Mouse (Mus musculus) myocyte (in vitro differentiated cells): ENCODE measurements around the gene Rapgef5. TPM values are rescaled to one million over a fixed set of nuclear protein-coding genes. Genes with fewer than 3 reads are reported as not detected.

Experiments used
- H3K27me3 ChIP-seq: one replicate; pipeline ENCODE4 v1.6.1; 2011; ENCODE audit not compliant: control insufficient read depth, insufficient read depth, insufficient read length
- H3K36me3 ChIP-seq: one replicate; pipeline ENCODE4 v1.6.1; 2011; ENCODE audit not compliant: control insufficient read depth, insufficient read depth
- H3K4me2 ChIP-seq: one replicate; pipeline ENCODE4 v1.6.1; 2011; ENCODE audit warnings: low read depth, control low read depth
- H3K4me3 ChIP-seq: one replicate; pipeline ENCODE4 v1.5.1; 2011; ENCODE audit warnings: mild to moderate bottlenecking, control low read depth, moderate library complexity
- H3K79me2 ChIP-seq: one replicate; pipeline ENCODE4 v1.6.1; 2011; ENCODE audit not compliant: control insufficient read depth, insufficient read depth
- H3ac ChIP-seq: one replicate; pipeline ENCODE4 v1.6.1; 2011; ENCODE audit not compliant: control insufficient read depth, insufficient read length
- CEBPB ChIP-seq: IDR thresholded peaks from 2 replicates; pipeline ENCODE4 v1.6.1; 2011; ENCODE audit warnings: mild to moderate bottlenecking, moderate library complexity; ENCODE audit not compliant: poor library complexity, insufficient read depth, severe bottlenecking
- E2F4 ChIP-seq: IDR thresholded peaks from one replicate; pipeline ENCODE4 v1.6.1; 2011; ENCODE audit warnings: mild to moderate bottlenecking, control low read depth, moderate library complexity; ENCODE audit not compliant: insufficient read depth
- MAX ChIP-seq: IDR thresholded peaks from one replicate; pipeline ENCODE4 v1.6.1; 2011; ENCODE audit warnings: low read depth, mild to moderate bottlenecking, control low read depth
- MYOD1 ChIP-seq, 3 experiments: IDR thresholded peaks; one replicate each; pipeline ENCODE4 v1.6.1; 2011; ENCODE audit warnings: control low read depth in 2 of 3, low read depth in 2 of 3, mild to moderate bottlenecking in 2 of 3, moderate library complexity in 1 of 3; ENCODE audit not compliant: insufficient read length in 2 of 3, control insufficient read depth in 1 of 3
- MYOG ChIP-seq, 3 experiments: IDR thresholded peaks; one replicate each; pipeline ENCODE4 v1.6.1; 2011; ENCODE audit warnings: control low read depth in 2 of 3, low read depth in 2 of 3, mild to moderate bottlenecking in 2 of 3; ENCODE audit not compliant: insufficient read length in 2 of 3, control insufficient read depth in 1 of 3, insufficient read depth in 1 of 3
- POLR2A ChIP-seq: IDR thresholded peaks from one replicate; pipeline ENCODE4 v1.6.1; 2011; ENCODE audit warnings: low read depth, mild to moderate bottlenecking, control low read depth, moderate library complexity; ENCODE audit not compliant: insufficient read length
- POLR2AphosphoS2 ChIP-seq: IDR thresholded peaks from one replicate; pipeline ENCODE4 v1.6.1; 2011; ENCODE audit warnings: low read depth, control low read depth; ENCODE audit not compliant: insufficient read length
- REST ChIP-seq: IDR thresholded peaks from one replicate; pipeline ENCODE4 v1.6.1; 2011; ENCODE audit warnings: mild to moderate bottlenecking, control low read depth, moderate library complexity; ENCODE audit not compliant: insufficient read depth, insufficient read length
- SRF ChIP-seq: IDR thresholded peaks from one replicate; pipeline ENCODE4 v1.6.1; 2011; ENCODE audit warnings: low read depth; ENCODE audit not compliant: control insufficient read depth, insufficient read length
- TCF12 ChIP-seq: IDR thresholded peaks from one replicate; pipeline ENCODE4 v1.6.1; 2011; ENCODE audit warnings: mild to moderate bottlenecking, control low read depth; ENCODE audit not compliant: poor library complexity, insufficient read depth, severe bottlenecking
- TCF3 ChIP-seq: IDR thresholded peaks from one replicate; pipeline ENCODE4 v1.6.1; 2011; ENCODE audit warnings: low read depth, control low read depth; ENCODE audit not compliant: insufficient read length
- USF1 ChIP-seq: IDR thresholded peaks from one replicate; pipeline ENCODE4 v1.6.1; 2011; ENCODE audit warnings: low read depth, mild to moderate bottlenecking, control low read depth, moderate library complexity
- polyA plus RNA-seq: library from polyadenylated mRNA; unstranded; fragments of >200 nt; fragmentation: generic; extraction: Trizol; gene quantifications from one replicate; pipeline ENCODE4 v1.2.1, GENCODE M21; 2012; ENCODE audit warnings: missing spikeins

The Rapgef5 gene
- polyA plus RNA-seq, 1 experiment = 0.01 TPM

DNA sequence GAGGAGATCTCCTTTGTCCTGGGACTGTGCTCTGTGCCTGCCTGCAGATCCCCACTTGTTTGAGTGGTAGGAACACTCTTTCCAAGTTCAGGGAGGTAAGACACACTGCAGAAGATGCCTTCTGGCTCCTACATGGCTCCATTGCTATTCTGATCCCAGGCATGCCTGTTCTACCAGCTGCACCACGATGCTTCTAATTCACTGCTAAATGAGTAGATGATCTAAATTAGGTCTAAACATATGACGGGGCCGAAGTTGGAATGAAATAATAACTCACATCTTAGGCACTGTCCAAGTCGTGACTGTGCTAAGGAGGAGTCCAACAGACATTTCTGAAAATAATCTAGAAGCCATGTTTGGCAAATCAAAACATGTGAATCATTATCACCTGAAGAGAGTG lies 68.0 kb downstream of the Rapgef5 start:
- no peak overlapping the region for H3K4me3 ChIP-seq
- TF ChIP-seq POLR2A = no peak
- no peak for TF ChIP-seq MAX
- TF ChIP-seq TCF12 = no peak
- TF ChIP-seq E2F4 = no peak
- no peak for TF ChIP-seq SRF
- TF ChIP-seq USF1 = no peak
- no peak for TF ChIP-seq POLR2AphosphoS2
- TF ChIP-seq REST = no peak
- no peak for TF ChIP-seq MYOG (IDR thresholded peaks at IDR 0.05; ENCODE audit: control insufficient read depth in 1 of 3, insufficient read depth in 1 of 3, insufficient read length in 2 of 3, low read depth in 2 of 3)
- TF ChIP-seq TCF3 = no peak
- TF ChIP-seq MYOD1 (IDR thresholded peaks at IDR 0.05; ENCODE audit: control insufficient read depth in 1 of 3, insufficient read length in 2 of 3, low read depth in 2 of 3) = no peak
- no peak for TF ChIP-seq CEBPB

DNA sequence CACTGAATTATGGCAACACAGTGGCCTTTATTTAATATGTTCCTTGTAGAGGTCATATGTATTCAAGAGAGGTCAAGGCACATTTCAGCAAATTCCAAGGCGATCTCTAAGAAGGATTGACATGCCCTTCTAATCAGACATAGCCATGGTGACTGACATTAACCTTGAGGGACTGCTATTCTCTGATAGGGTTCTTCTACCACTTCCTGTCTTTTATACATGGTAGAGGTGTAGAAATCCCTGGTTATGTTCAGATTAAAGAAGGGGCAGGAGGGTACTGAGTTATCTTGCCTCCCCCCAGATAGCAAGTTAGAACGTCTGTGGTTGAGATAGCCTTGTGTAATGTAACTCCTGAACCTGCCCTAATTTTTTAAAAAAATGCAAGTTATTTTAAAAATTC lies 69.1 kb downstream of the Rapgef5 start:
- Histone ChIP-seq H3ac (no peak overlapping the region), H3K4me2 (no peak overlapping the region), H3K27me3 (no peaks in the 10 kb centered on the region), H3K79me2 (no peaks in the 10 kb centered on the region), H3K4me3 (no peak overlapping the region), H3K36me3 (no peaks in the 10 kb centered on the region)
- no peak for TF ChIP-seq SRF
- no peak for TF ChIP-seq CEBPB
- TF ChIP-seq E2F4 = no peak
- no peak for TF ChIP-seq REST
- TF ChIP-seq USF1 = no peak
- TF ChIP-seq MAX = no peak
- no peak for TF ChIP-seq MYOG (IDR thresholded peaks at IDR 0.05; ENCODE audit: control insufficient read depth in 1 of 3, insufficient read depth in 1 of 3, insufficient read length in 2 of 3, low read depth in 2 of 3)
- TF ChIP-seq POLR2A = no peak
- TF ChIP-seq MYOD1 (IDR thresholded peaks at IDR 0.05; ENCODE audit: control insufficient read depth in 1 of 3, insufficient read length in 2 of 3, low read depth in 2 of 3) = no peak

More for the DNA sequence above, 68.0 kb downstream of the Rapgef5 start:
- Histone ChIP-seq H3K4me2 (no peak overlapping the region), H3K79me2 (no peaks in the 10 kb centered on the region), H3ac (no peak overlapping the region), H3K36me3 (no peaks in the 10 kb centered on the region), H3K27me3 (no peaks in the 10 kb centered on the region)

DNA sequence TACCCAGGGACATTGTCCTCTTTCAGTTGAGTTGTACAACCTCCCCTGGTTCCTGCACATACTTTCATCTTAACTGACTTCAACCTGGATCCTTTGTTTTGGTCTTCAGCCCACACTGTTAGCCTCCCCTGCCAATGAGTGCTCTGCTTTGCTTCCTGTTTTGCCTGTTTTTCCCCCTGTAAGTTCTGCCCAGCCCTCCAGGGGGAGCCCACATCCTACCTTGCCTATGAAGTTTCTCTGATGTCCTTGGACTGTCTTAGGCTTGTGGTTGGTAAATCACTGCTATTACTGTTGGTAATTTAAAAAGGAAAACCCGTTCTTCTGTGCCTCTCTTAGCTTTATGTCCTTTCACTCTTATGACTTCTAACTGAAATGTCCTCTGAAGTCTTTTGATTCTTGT lies 69.8 kb downstream of the Rapgef5 start:
- no peak overlapping the region for H3K4me2 ChIP-seq
- no peak overlapping the region for H3K4me3 ChIP-seq
- H3ac ChIP-seq = no peak overlapping the region
- no peaks in the 10 kb centered on the region for H3K79me2 ChIP-seq
- H3K36me3 ChIP-seq = no peaks in the 10 kb centered on the region
- no peak for TF ChIP-seq MYOG (IDR thresholded peaks at IDR 0.05; ENCODE audit: control insufficient read depth in 1 of 3, insufficient read depth in 1 of 3, insufficient read length in 2 of 3, low read depth in 2 of 3)
- TF ChIP-seq TCF12 = no peak
- no peak for TF ChIP-seq CEBPB
- no peak for TF ChIP-seq E2F4
- no peak for TF ChIP-seq POLR2AphosphoS2
- no peak for TF ChIP-seq TCF3
- no peak for TF ChIP-seq REST
- TF ChIP-seq USF1 = no peak
- H3K27me3 ChIP-seq = no peaks in the 10 kb centered on the region

DNA sequence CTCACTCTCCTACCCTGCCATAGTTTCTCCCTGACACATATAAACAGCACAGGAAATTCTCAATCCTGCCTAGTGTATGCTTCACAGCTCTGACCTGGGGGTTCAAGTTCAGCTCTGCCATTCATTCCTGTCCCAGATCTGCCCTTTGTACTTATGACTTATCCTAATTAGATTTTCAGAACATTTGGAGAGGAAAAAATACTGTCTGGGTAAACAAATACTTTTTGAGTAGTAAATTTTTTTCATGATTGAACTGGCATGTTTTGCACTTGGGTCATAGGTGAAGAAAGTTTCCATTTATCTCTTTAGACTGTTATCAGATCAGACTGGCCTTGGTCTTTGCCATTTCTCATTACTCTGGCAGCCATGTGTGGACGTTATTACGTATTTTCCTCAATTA lies 72.9 kb downstream of the Rapgef5 start:
- Histone ChIP-seq H3K27me3 (no peaks in the 10 kb centered on the region), H3ac (no peak overlapping the region), H3K79me2 (no peaks in the 10 kb centered on the region), H3K4me3 (no peak overlapping the region), H3K36me3 (no peaks in the 10 kb centered on the region), H3K4me2 (no peak overlapping the region)
- TF ChIP-seq POLR2A = no peak
- no peak for TF ChIP-seq SRF
- no peak for TF ChIP-seq USF1
- TF ChIP-seq REST = no peak
- TF ChIP-seq MYOG (IDR thresholded peaks at IDR 0.05; ENCODE audit: control insufficient read depth in 1 of 3, insufficient read depth in 1 of 3, insufficient read length in 2 of 3, low read depth in 2 of 3) = no peak
- no peak for TF ChIP-seq TCF12
- TF ChIP-seq MAX = no peak
- no peak for TF ChIP-seq MYOD1 (IDR thresholded peaks at IDR 0.05; ENCODE audit: control insufficient read depth in 1 of 3, insufficient read length in 2 of 3, low read depth in 2 of 3)
- no peak for TF ChIP-seq TCF3
- no peak for TF ChIP-seq POLR2AphosphoS2
- no peak for TF ChIP-seq CEBPB
- TF ChIP-seq E2F4 = no peak

DNA sequence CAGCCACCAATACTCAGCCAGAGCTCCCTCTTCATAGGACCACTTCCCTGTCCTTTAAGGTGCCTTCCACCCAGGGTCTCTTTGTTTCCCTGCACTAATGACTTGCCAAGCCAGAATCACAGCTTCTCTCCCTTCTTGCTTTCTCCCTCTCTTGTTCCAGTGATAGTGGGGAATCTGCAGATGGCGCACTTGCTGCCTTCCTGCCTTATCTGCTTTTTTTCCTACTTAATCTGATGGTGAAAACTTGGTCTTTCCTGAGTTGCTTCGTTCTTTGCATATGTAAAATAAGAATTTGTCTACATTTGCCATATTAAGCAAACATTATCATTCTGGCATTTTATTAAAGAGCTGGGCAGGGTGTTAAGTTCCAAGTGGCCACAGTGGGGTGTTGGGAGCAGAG lies 75.7 kb downstream of the Rapgef5 start:
- Histone ChIP-seq H3K4me3 (no peak overlapping the region), H3K27me3 (no peaks in the 10 kb centered on the region), H3K79me2 (no peaks in the 10 kb centered on the region), H3K36me3 (no peaks in the 10 kb centered on the region), H3ac (no peak overlapping the region), H3K4me2 (no peak overlapping the region)
- no peak for TF ChIP-seq USF1
- TF ChIP-seq MYOD1 (IDR thresholded peaks at IDR 0.05; ENCODE audit: control insufficient read depth in 1 of 3, insufficient read length in 2 of 3, low read depth in 2 of 3) = no peak
- no peak for TF ChIP-seq TCF12
- TF ChIP-seq REST = no peak
- no peak for TF ChIP-seq CEBPB
- no peak for TF ChIP-seq POLR2A
- TF ChIP-seq MAX = no peak
- TF ChIP-seq POLR2AphosphoS2 = no peak
- TF ChIP-seq MYOG (IDR thresholded peaks at IDR 0.05; ENCODE audit: control insufficient read depth in 1 of 3, insufficient read depth in 1 of 3, insufficient read length in 2 of 3, low read depth in 2 of 3) = no peak
- no peak for TF ChIP-seq TCF3
- no peak for TF ChIP-seq SRF
- TF ChIP-seq E2F4 = no peak
